In the genomic region with DNA sequence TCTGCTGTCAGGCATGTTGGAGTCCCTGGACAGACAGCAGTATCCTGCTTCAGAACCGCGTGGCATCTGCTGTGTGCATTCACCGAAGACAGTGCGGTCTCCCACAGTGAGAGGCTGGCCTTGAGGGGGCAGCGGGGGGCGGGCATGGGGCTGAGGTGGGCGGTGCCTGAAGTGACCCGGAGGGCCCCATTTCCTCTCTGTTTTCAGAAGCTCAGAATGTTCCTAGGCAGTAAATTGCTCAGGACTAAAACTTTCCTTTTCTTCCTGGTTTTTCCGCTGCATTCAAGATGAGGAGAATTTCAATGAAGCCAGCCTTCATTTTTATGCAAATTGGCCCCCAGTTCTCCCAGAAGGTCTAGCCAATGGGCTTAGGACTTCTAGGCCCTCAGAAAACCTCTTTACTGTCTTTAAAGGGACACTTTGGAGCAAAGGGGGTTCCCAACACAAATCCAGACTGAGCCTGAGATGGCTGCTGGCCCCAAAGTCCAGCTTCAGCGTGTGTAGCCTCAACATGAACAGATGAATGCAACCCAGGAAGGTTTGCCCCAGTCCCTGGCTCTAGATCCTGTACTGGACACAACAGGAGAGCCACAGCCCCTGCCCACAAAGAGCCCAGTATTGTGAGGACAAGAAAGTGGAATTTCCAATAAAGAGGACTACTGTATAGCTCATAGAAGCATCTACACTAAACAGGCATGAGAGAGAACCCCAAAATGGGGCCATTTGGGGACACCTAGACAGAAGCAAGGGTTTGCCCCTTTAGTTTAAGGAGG, we compare ENCODE assay signal across 9 mouse cellular contexts. TPM values are rescaled to one million over a fixed set of nuclear protein-coding genes. Genes with fewer than 3 reads are reported as not detected.
DNase-seq lines count a peak whose midpoint lies in the region; ATAC-seq and TF ChIP-seq lines count a peak whose summit lies in the region.
"Had no signal": no experiment of that assay in that cellular context is flagged by ENCODE, and none has a peak within 500 bp of the region (broad histone marks: within the 10 kb centered on the region; RNA-seq: fewer than 3 reads in every experiment).

A gene (minus strand): TSS at position 266 of the 773 bp plus-strand sequence.

- H3K4me3 ChIP-seq in kidney, postnatal 0 days (replicated peaks; ENCODE audit: low read depth, low read length): no peak within 1 kb of the TSS
- peak within 1 kb of the TSS; percentile 1; the same call in 1 of the 2 replicates for H3K4me3 ChIP-seq in hindbrain, postnatal 0 days (ENCODE audit: low read length)
- H3K4me3 ChIP-seq: erythroblast, embryonic 14.5 days had no signal

- DNase-seq in kidney, postnatal 0 days (ENCODE audit: low spot score): peak; percentile 20
- no peak for DNase-seq in kidney, adult 8-10 months
- peak; percentile 13 for DNase-seq in embryo, embryonic 9.5 days (ENCODE audit: extremely low spot score)
- DNase-seq in hindbrain, postnatal 0 days (ENCODE audit: low spot score): peak; percentile 55
- peak; percentile 21 for DNase-seq in mesoderm, embryonic 11.5 days (ENCODE audit: low read depth, low spot score)
- DNase-seq in testis, postnatal 14 days (ENCODE audit: low spot score): peak; percentile 67
- no peak for DNase-seq in heart, postnatal 4 days
- DNase-seq in cerebellum, adult 9-11 months: no peak

- H3K9ac ChIP-seq in kidney, postnatal 0 days (ENCODE audit: low read depth, low read length): 0 out of 2 replicates have a peak within 1 kb of the TSS, but pooled peaks have one; percentile 15
- H3K9ac ChIP-seq in hindbrain, postnatal 0 days (replicated peaks; ENCODE audit: low read length): no peak within 1 kb of the TSS

- H3K27me3 ChIP-seq in kidney, postnatal 0 days (ENCODE audit: insufficient read depth, low read length): no peaks in the 10 kb centered on the region
- no peaks in the 10 kb centered on the region for H3K27me3 ChIP-seq in hindbrain, postnatal 0 days (ENCODE audit: insufficient read depth, low read length)

- H3K36me3 ChIP-seq in kidney, postnatal 0 days (ENCODE audit: insufficient read depth, low read length): no peaks in the 10 kb centered on the region
- no peaks in the 10 kb centered on the region for H3K36me3 ChIP-seq in hindbrain, postnatal 0 days (ENCODE audit: insufficient read depth, low read length)

- TF ChIP-seq CTCF in kidney, postnatal 0 days (IDR thresholded peaks at IDR 0.05; ENCODE audit: low read depth): no peak
- TF ChIP-seq CTCF in hindbrain, postnatal 0 days (IDR thresholded peaks at IDR 0.05; ENCODE audit: low read depth): no peak

- ATAC-seq in kidney, postnatal 0 days (replicated peaks; ENCODE audit: low FRiP score, low read depth): 0 out of 2 replicates have a peak, but pooled peaks have one; percentile 43
- peak; percentile 87 for ATAC-seq in hindbrain, postnatal 0 days

- 0 out of 2 replicates have a peak, but pooled peaks cover 11% of the 10 kb centered on the region for H3K4me1 ChIP-seq in kidney, postnatal 0 days (replicated peaks; ENCODE audit: insufficient read depth, low read length)
- peaks cover 5% of the 10 kb centered on the region; the same call in 1 of the 2 replicates for H3K4me1 ChIP-seq in hindbrain, postnatal 0 days (ENCODE audit: insufficient read depth, low read length)

- no peaks in the 10 kb centered on the region for H3K9me3 ChIP-seq in kidney, postnatal 0 days (replicated peaks; ENCODE audit: low read length)
- no peaks in the 10 kb centered on the region for H3K9me3 ChIP-seq in hindbrain, postnatal 0 days (ENCODE audit: low read length)

- H3K27ac ChIP-seq in kidney, postnatal 0 days: no peak within 1 kb of the TSS
- H3K27ac ChIP-seq in hindbrain, postnatal 0 days: peak within 1 kb of the TSS; percentile 57

- WGBS in kidney, postnatal 0 days: 7% methylated on average over 10 of the region's 10 CpGs
- 6% methylated on average over 10 of the region's 10 CpGs for WGBS in hindbrain, postnatal 0 days

- peak within 1 kb of the TSS; percentile 35; the same call in 1 of the 2 replicates for H3K4me2 ChIP-seq in kidney, postnatal 0 days (ENCODE audit: low read length)
- peak within 1 kb of the TSS; percentile 30 for H3K4me2 ChIP-seq in hindbrain, postnatal 0 days (ENCODE audit: low read depth, low read length)

RNA-seq across cellular contexts. Expression of the gene that starts here (rescaled TPM):
- 1.0 and 1.4 TPM in 2 replicates for polyA plus RNA-seq in kidney, postnatal 0 days (2015; fragmentation: Nextera tagmentation; extraction: Ambion mirVana)
- 101 and 106 TPM in 2 replicates for total RNA-seq in hindbrain, postnatal 0 days (2014; rRNA removed)
- polyA plus RNA-seq in hindbrain, postnatal 0 days (2015; fragmentation: Nextera tagmentation; extraction: Ambion mirVana): 57.1 and 67.4 TPM in 2 replicates
- total RNA-seq in heart, postnatal 4 days (2021): under 1 TPM in 1 of 2 experiments, not detected in 1; 0.09 TPM
- polyA plus RNA-seq: erythroblast, embryonic 14.5 days had no signal

Comparison
In these comparisons a context has a peak if more than half of its experiments do, and no peak if none do; other contexts are left out.
1. RNA of the gene that starts here (total RNA-seq): 101 to 106 TPM in hindbrain, postnatal 0 days; 0.09 TPM in heart, postnatal 4 days; every median in the first group is over 10 times any median in the second.
2. RNA of the gene that starts here (polyA plus RNA-seq): 57.1 to 67.4 TPM in hindbrain, postnatal 0 days; 1.0 to 1.4 TPM in kidney, postnatal 0 days; every median in the first group is over 10 times any median in the second.
3. DNase-seq: peak in kidney, postnatal 0 days (single experiment), embryo, embryonic 9.5 days (single experiment), hindbrain, postnatal 0 days (single experiment), mesoderm, embryonic 11.5 days (single experiment) and testis, postnatal 14 days (single experiment); none in kidney, adult 8-10 months (0 of 2), heart, postnatal 4 days (single experiment) and cerebellum, adult 9-11 months (single experiment).